Mouse (Mus musculus): ENCODE measurements around the gene Sel1l.

DNA sequence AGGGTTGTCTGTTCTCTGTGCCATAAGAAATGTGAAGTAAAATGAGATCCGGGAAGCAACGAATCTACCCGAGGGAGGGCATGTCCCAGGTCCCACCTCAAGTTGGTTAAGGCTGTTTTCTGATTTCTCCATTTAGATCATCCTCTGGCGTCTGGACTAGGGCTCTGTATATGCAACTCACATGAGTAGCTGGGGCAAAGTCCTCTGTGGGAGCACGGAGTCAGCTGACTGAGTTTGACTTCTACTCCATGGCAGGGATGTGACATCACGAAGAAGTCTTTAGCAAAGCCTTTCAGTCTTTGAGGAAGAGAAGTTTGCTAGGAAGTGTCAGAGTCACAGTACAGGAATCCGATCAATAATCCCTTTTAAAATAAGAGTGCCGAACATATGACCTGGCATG, 40.0 kb downstream of the Sel1l start:
- no peak for TF ChIP-seq CTCF (IDR thresholded peaks at IDR 0.05; ENCODE audit: low read depth, low read length)
- no peak for TF ChIP-seq TAL1 (conservative IDR thresholded peaks at IDR 0.05; ENCODE audit: low read depth, low read length)
- no peak for TF ChIP-seq GATA2 (IDR thresholded peaks at IDR 0.05; ENCODE audit: borderline replicate concordance, low read depth, low read length)
